Mouse (Mus musculus) limb, embryonic 10.5 days (tissue): ENCODE measurements around the gene Dcp1b. TPM values are rescaled to one million over a fixed set of nuclear protein-coding genes. Genes with fewer than 3 reads are reported as not detected.
A peak's percentile ranks its signal among the peaks of the same experiment; 100 is the strongest.

Source experiments
- DNase-seq: peaks from one replicate; pipeline ENCODE4 v3.0.0-alpha.2; 2017; ENCODE audit warnings: low spot score
- H3K27ac ChIP-seq: fragments of 300-500 bp; sonication (generic); 2 replicates; pipeline ENCODE4 v1.5.1; 2016; ENCODE audit warnings: mild to moderate bottlenecking
- H3K27me3 ChIP-seq: fragments of 300-500 bp; sonication (generic); 2 replicates; pipeline ENCODE4 v1.6.1; 2016; ENCODE audit warnings: low read depth, mild to moderate bottlenecking; ENCODE audit not compliant: poor library complexity, severe bottlenecking
- H3K36me3 ChIP-seq: fragments of 300-500 bp; sonication (generic); 2 replicates; pipeline ENCODE4 v1.6.1; 2016; ENCODE audit warnings: mild to moderate bottlenecking, moderate library complexity
- H3K4me1 ChIP-seq: fragments of 300-500 bp; sonication (generic); 2 replicates; pipeline ENCODE4 v1.6.1; 2016
- H3K4me3 ChIP-seq: fragments of 300-500 bp; sonication (generic); 2 replicates; pipeline ENCODE4 v1.5.1; 2016; ENCODE audit warnings: mild to moderate bottlenecking, moderate library complexity
- H3K9me3 ChIP-seq: fragments of 300-500 bp; sonication (generic); replicated peaks from 2 replicates; pipeline ENCODE4 v1.6.1; 2016; ENCODE audit warnings: mild to moderate bottlenecking
- WGBS: fragments of 180-500 bp; shearing (Covaris S2); methylation state at CpG from one replicate; pipeline ENCODE4 v1.1.7; 2016; 5-methylcytosine and 5-hydroxymethylcytosine counted together
- polyA plus RNA-seq: library from polyadenylated mRNA; unstranded; fragments of >200 nt; fragmentation: Nextera tagmentation; extraction: Ambion mirVana; gene quantifications from 2 replicates; pipeline ENCODE4 v1.2.1, GENCODE M21; 2016

Dcp1b gene
- polyA plus RNA-seq: 5.7 and 8.9 TPM in 2 replicates

GRCm38 (mm10) chr6:119175078-119175853 is at the start of gene Dcp1b:
Gene Dcp1b, plus strand, starts transcription at chr6:119175253.
- peaks cover 18% of the 10 kb centered on the region for H3K4me1 ChIP-seq
- peak within 1 kb of the TSS; percentile 94 for H3K4me3 ChIP-seq
- no peaks in the 10 kb centered on the region for H3K36me3 ChIP-seq
- H3K27me3 ChIP-seq: no peaks in the 10 kb centered on the region
- DNase-seq: peak; percentile 96
- under 1% methylated on average over 65 of the region's 65 CpGs for WGBS
- H3K27ac ChIP-seq: peak within 1 kb of the TSS; percentile 96
- no peaks in the 10 kb centered on the region for H3K9me3 ChIP-seq

DNA sequence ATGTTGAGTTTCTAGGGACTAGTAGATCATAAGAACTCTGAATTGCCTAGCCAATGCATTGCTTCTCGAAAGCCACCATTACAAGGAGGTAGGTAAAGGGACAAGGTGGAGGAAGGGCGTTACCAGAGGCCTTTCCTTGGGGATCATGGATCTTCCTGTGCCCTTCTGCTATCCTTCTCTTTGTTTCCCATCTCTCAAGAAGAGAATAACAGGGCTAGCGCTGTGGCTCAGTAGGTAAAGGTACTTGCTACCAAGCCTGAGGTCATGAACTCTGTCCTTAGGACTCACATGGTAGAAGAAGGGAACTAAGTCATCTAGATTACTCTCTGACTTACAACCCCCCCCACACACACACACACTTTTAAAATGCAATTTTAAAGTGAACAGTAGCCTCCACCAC is 48.1 kb upstream of the Dcp1b start:
- peaks cover 8% of the 10 kb centered on the region; the same call in 1 of the 2 replicates for H3K4me1 ChIP-seq
- H3K36me3 ChIP-seq: no peaks in the 10 kb centered on the region
- H3K27me3 ChIP-seq: no peaks in the 10 kb centered on the region
- no peak overlapping the region for H3K4me3 ChIP-seq
- no peak overlapping the region for H3K27ac ChIP-seq
- 91% methylated on average over 3 of the region's 3 CpGs for WGBS
- peak; percentile 9 for DNase-seq
- no peaks in the 10 kb centered on the region for H3K9me3 ChIP-seq

- DNase-seq: peak; percentile 26
- no peaks in the 10 kb centered on the region for H3K36me3 ChIP-seq
- peaks cover 8% of the 10 kb centered on the region; the same call in 1 of the 2 replicates for H3K4me1 ChIP-seq
- H3K27ac ChIP-seq: no peak overlapping the region
- no peak overlapping the region for H3K4me3 ChIP-seq
- H3K27me3 ChIP-seq: no peaks in the 10 kb centered on the region
- WGBS: 88% methylated on average over 1 of the region's 1 CpGs
- H3K9me3 ChIP-seq: no peaks in the 10 kb centered on the region
Measured at GRCm38 (mm10) chr6:119128076-119128475, 47.0 kb upstream of the Dcp1b start.

DNA sequence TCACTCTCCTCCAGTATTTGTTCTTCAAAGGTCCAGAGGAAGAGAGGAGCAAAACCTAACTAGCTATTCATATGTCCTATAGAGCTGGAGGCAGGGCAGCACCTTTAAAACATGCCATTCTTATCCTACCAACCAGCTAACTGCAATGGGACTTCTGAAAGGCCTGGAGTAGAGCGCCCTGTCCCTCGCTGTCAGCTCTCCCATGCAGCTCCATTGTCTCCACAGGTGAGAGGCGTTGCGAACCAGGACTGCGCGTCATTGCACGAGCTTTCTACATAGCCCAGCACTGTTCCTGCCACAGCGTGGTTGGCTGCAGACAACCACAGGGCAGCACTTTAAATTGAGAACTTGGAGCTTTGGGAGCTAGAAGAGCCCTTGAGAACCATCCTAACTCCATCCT is 46.5 kb upstream of the Dcp1b start:
- no peaks in the 10 kb centered on the region for H3K36me3 ChIP-seq
- no peak for DNase-seq
- H3K27ac ChIP-seq: no peak overlapping the region
- WGBS: 90% methylated on average over 8 of the region's 8 CpGs
- H3K4me3 ChIP-seq: no peak overlapping the region
- H3K9me3 ChIP-seq: no peaks in the 10 kb centered on the region
- H3K4me1 ChIP-seq: peaks cover 8% of the 10 kb centered on the region; the same call in 1 of the 2 replicates
- H3K27me3 ChIP-seq: no peaks in the 10 kb centered on the region

DNA sequence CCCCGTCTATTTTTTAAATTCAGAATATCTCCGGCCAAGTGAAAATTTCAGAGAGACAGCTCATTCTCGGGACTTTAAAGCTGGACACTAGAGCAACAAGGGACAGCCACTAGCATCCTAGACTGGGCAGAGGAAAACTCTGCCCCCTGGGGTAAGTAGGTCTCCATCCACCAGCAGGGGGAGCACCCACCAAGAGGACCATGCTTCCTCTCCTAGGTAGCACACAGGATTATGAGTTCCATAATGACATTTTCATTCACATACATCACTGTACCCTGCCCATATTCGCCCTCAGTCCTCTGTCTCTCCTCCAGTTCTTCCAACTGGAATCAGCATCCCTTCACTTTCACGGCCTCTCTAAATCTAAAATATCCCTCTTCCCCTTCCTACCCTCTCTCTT is 45.4 kb upstream of the Dcp1b start:
- WGBS: 81% methylated on average over 5 of the region's 5 CpGs
- no peaks in the 10 kb centered on the region for H3K27me3 ChIP-seq
- peaks cover 8% of the 10 kb centered on the region; the same call in 1 of the 2 replicates for H3K4me1 ChIP-seq
- H3K4me3 ChIP-seq: no peak overlapping the region
- peak; percentile 30 for DNase-seq
- no peak overlapping the region for H3K27ac ChIP-seq
- no peaks in the 10 kb centered on the region for H3K36me3 ChIP-seq
- H3K9me3 ChIP-seq: no peaks in the 10 kb centered on the region

DNA sequence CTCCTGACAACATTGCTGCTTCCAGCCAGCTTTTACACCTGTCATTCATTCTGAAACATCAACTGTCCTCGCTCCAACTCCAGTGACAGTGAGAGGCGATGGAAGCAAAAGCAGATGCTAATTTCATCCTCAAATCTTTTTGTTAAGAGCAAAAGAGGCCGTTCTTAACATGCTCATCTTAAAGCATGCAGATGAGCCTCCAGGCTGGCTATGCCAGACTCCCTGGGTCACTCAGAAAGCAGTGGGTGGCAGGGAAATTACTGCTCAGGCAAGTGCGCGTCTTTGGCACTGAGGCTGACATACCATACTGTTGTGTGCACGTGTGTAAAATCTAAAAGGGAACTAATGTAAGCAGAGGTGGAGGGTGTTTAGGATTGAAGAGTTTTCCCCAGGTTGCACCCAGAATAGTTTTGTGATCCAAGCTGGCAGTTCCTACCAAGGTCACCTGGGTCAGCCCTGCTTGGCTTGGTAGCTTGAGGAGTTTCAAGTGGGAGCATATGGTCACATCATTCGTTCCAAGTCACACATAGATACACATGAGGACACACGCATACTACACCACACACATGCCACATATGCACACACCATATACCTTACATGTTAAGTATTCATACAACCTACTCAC is 42.8 kb upstream of the Dcp1b start:
- H3K4me3 ChIP-seq: no peak overlapping the region
- WGBS: 89% methylated on average over 8 of the region's 8 CpGs
- no peak overlapping the region for H3K27ac ChIP-seq
- H3K4me1 ChIP-seq: peaks cover 8% of the 10 kb centered on the region; the same call in 1 of the 2 replicates
- no peaks in the 10 kb centered on the region for H3K27me3 ChIP-seq
- H3K9me3 ChIP-seq: no peaks in the 10 kb centered on the region
- DNase-seq: no peak
- no peaks in the 10 kb centered on the region for H3K36me3 ChIP-seq

DNA sequence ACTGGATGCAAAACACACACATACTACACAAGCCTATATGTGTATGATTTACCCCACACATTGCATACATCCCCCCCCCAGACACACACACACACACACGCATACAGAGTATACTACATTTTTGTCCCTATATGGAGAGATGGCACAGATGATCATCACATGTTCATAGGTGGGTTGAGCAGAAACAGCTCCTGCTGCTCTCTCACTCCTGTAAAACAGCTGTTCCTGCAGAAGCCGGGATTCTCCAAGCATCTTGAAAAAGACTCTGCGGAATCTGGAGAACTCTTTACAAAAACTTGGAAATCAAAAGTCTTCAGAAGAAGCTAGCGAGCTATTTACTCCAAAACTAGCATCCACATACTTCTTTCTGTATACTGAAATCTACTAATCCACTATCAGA is 42.2 kb upstream of the Dcp1b start:
- H3K27me3 ChIP-seq: no peaks in the 10 kb centered on the region
- H3K9me3 ChIP-seq: no peaks in the 10 kb centered on the region
- no peak for DNase-seq
- WGBS: 94% methylated on average over 4 of the region's 4 CpGs
- H3K36me3 ChIP-seq: no peaks in the 10 kb centered on the region
- peaks cover 8% of the 10 kb centered on the region; the same call in 1 of the 2 replicates for H3K4me1 ChIP-seq
- no peak overlapping the region for H3K27ac ChIP-seq
- no peak overlapping the region for H3K4me3 ChIP-seq

DNA sequence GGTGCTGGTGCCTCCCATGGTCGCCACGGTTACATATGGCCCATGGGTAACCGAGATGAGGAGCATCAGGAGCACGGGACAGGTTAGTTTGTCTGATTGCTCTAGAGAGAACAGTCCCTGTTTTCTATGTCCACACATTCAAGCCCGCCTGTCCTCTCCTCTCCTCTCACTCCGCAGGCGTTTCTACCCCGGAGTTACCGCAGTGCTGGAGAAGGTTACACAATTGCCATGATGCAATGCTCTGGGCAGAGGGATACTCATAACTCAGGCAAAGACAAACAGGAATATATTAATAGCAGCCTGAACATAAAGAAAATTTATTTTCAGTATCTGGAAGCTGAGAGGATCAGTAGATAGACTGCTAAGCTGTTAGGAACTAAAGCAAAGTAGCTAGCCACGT is 37.3 kb upstream of the Dcp1b start:
- 93% methylated on average over 10 of the region's 10 CpGs for WGBS
- no peaks in the 10 kb centered on the region for H3K9me3 ChIP-seq
- H3K4me1 ChIP-seq: no peaks in the 10 kb centered on the region
- 0 out of 2 replicates have a peak, but pooled peaks cover 1% of the 10 kb centered on the region for H3K27me3 ChIP-seq
- H3K27ac ChIP-seq: no peak overlapping the region
- DNase-seq: no peak
- no peak overlapping the region for H3K4me3 ChIP-seq
- H3K36me3 ChIP-seq: no peaks in the 10 kb centered on the region

- no peak overlapping the region for H3K4me3 ChIP-seq
- H3K36me3 ChIP-seq: no peaks in the 10 kb centered on the region
- WGBS: 26% methylated on average over 7 of the region's 7 CpGs
Measured at GRCm38 (mm10) chr6:119139561-119139960, 35.5 kb upstream of the Dcp1b start.

GRCm38 (mm10) chr6:119145109-119145508 is 29.9 kb upstream of the Dcp1b start:
- 47% methylated on average over 4 of the region's 4 CpGs for WGBS
- no peaks in the 10 kb centered on the region for H3K9me3 ChIP-seq
- peaks cover 10% of the 10 kb centered on the region; the same call in 1 of the 2 replicates for H3K27me3 ChIP-seq
- H3K27ac ChIP-seq: no peak overlapping the region
- no peak for DNase-seq
- H3K4me3 ChIP-seq: no peak overlapping the region
- H3K36me3 ChIP-seq: no peaks in the 10 kb centered on the region
- H3K4me1 ChIP-seq: no peaks in the 10 kb centered on the region; the same call in 1 of the 2 replicates

More at GRCm38 (mm10) chr6:119139561-119139960, 35.5 kb upstream of the Dcp1b start:
- DNase-seq: no peak
- Histone ChIP-seq H3K27me3 (peaks cover 6% of the 10 kb centered on the region; the same call in 1 of the 2 replicates), H3K9me3 (no peaks in the 10 kb centered on the region), H3K4me1 (no peaks in the 10 kb centered on the region), H3K27ac (no peak overlapping the region)

GRCm38 (mm10) chr6:119165677-119166076 is 9.4 kb upstream of the Dcp1b start:
- H3K9me3 ChIP-seq: no peaks in the 10 kb centered on the region
- H3K36me3 ChIP-seq: no peaks in the 10 kb centered on the region
- DNase-seq: no peak
- no peaks in the 10 kb centered on the region for H3K4me1 ChIP-seq
- H3K4me3 ChIP-seq: no peak overlapping the region
- H3K27me3 ChIP-seq: no peaks in the 10 kb centered on the region
- H3K27ac ChIP-seq: no peak overlapping the region

DNA sequence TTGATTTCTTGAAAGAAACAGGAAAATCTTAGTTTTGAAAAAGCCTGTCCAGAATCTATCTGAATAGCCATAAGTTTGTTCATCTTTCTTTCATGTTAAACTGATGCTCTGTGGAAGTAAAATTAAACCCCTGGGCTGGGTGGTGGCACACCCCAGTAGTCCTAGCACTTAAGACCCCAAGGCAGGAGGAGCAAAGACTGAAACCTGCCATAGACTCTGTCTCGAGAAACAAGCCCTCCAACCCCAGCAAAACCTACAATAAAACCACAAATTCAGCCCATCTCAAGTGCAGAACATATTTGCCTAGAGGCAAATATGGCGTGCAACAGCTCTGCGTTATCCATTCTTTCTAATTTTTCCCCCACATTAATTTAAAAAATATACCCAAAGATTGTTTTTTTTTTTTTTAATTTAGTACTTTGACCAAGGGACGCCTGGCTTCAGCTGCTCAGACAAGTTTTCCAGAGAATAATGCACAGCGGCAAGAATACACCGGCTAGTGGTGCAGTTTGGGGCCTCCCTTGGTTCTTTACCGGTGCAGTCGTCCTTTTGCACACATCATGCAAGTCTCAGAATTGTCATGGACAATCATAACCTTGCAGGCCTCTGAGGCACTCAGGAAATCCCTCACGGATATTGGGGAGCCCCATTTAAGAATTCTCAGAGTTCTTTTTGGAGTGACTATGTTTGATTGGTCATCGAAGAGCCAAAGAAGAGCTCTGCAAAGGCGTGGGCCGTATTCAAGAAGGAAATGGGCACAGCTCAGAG is 562 bp upstream of the Dcp1b start:
- Histone ChIP-seq H3K9me3 (no peaks in the 10 kb centered on the region), H3K27ac (peak overlapping the region; percentile 96), H3K4me1 (peaks cover 18% of the 10 kb centered on the region), H3K27me3 (no peaks in the 10 kb centered on the region), H3K36me3 (no peaks in the 10 kb centered on the region), H3K4me3 (peak overlapping the region; percentile 94)
- DNase-seq: no peak
- WGBS: 57% methylated on average over 12 of the region's 12 CpGs

DNA sequence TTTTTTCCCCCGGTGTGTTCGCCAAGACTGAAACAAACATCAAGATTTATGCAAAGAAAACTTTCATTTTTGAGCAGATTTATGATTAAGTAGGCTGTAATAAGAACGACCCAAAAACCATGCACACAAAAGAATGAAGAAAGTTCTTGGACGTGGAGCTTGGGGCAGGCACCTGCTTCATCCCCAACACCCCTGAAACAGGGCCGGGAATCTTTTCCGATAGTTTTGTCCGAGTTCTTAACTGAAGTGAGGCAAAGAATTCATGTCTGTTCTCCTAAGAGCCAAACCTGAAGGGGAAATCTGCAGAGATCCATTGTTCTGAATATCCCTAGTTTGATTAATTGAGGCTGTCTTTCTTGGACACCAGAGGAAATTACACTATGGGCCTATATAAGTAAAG is 1.1 kb downstream of the Dcp1b start:
- Histone ChIP-seq H3K4me3 (peak overlapping the region; percentile 94), H3K27ac (no peak overlapping the region), H3K9me3 (no peaks in the 10 kb centered on the region), H3K4me1 (peaks cover 18% of the 10 kb centered on the region), H3K36me3 (no peaks in the 10 kb centered on the region), H3K27me3 (no peaks in the 10 kb centered on the region)
- DNase-seq: no peak
- WGBS: 81% methylated on average over 7 of the region's 7 CpGs
